Mouse (Mus musculus) spleen, postnatal 14 days (tissue): ENCODE measurements around the gene Anxa5.
A peak's percentile ranks its signal among the peaks of the same experiment; 100 is the strongest.

ENCODE experiments used
- DNase-seq, 2 experiments: peaks; one replicate each; pipeline ENCODE4 v3.0.0; 2021 to 2022; ENCODE audit warnings: low spot score in 2 of 2

Gene Anxa5

GRCm38 (mm10) chr3:36475532-36476087, at the start of gene Anxa5, which contains the start of gene 1810062G17Rik:
Gene Anxa5, minus strand, starts transcription at chr3:36475894.
Gene 1810062G17Rik, plus strand, starts transcription at chr3:36475937.
- peak; percentile 81 to 85 for DNase-seq

GRCm38 (mm10) chr3:36524466-36524865, 48.8 kb upstream of the Anxa5 start:
- no peak for DNase-seq

GRCm38 (mm10) chr3:36522137-36522536, 46.4 kb upstream of the Anxa5 start:
- no peak for DNase-seq

- DNase-seq, result no peak
These were observed 45.7 kb upstream of the Anxa5 start, which contains the start of gene Gm11549 for GRCm38 (mm10) chr3:36521073-36522060. Gene Gm11549, minus strand, starts transcription at chr3:36521813.

GRCm38 (mm10) chr3:36516196-36516595, 40.5 kb upstream of the Anxa5 start:
- DNase-seq, result no peak

- no peak for DNase-seq
These were observed 35.8 kb upstream of the Anxa5 start for GRCm38 (mm10) chr3:36511491-36511890.

GRCm38 (mm10) chr3:36505809-36506735, 30.4 kb upstream of the Anxa5 start:
- no peak for DNase-seq

- DNase-seq, result no peak
These were observed 29.6 kb upstream of the Anxa5 start for GRCm38 (mm10) chr3:36505306-36505705.

- no peak for DNase-seq
These were observed 25.9 kb upstream of the Anxa5 start for GRCm38 (mm10) chr3:36501546-36501945.

- no peak for DNase-seq
These were observed 25.3 kb upstream of the Anxa5 start for GRCm38 (mm10) chr3:36500976-36501375.

GRCm38 (mm10) chr3:36499418-36499817, 23.7 kb upstream of the Anxa5 start:
- DNase-seq, result no peak

- DNase-seq, result no peak
These were observed 22.5 kb upstream of the Anxa5 start for GRCm38 (mm10) chr3:36498224-36498623.

- peak in 1 of 2 experiments; percentile 16 for DNase-seq
These were observed 21.1 kb upstream of the Anxa5 start for GRCm38 (mm10) chr3:36496746-36497145.

- DNase-seq, result no peak
These were observed 20.6 kb upstream of the Anxa5 start for GRCm38 (mm10) chr3:36496273-36496672.

GRCm38 (mm10) chr3:36495436-36495835, 19.7 kb upstream of the Anxa5 start:
- peak; percentile 42 to 64 for DNase-seq

- DNase-seq, result no peak
These were observed 18.9 kb upstream of the Anxa5 start for GRCm38 (mm10) chr3:36494613-36495012.

- no peak for DNase-seq
These were observed 18.1 kb upstream of the Anxa5 start for GRCm38 (mm10) chr3:36493641-36494283.

GRCm38 (mm10) chr3:36492716-36493391, 17.2 kb upstream of the Anxa5 start:
- no peak for DNase-seq

GRCm38 (mm10) chr3:36491535-36491934, 15.8 kb upstream of the Anxa5 start:
- DNase-seq, result no peak

- no peak for DNase-seq
These were observed 13.9 kb upstream of the Anxa5 start for GRCm38 (mm10) chr3:36489590-36489910.
